Mouse (Mus musculus) megakaryocyte-erythroid progenitor cell, adult 5-6 weeks (primary cell): ENCODE data around the gene Efcab12. TPM values are rescaled to one million over a fixed set of nuclear protein-coding genes. Genes with fewer than 3 reads are reported as not detected.

Experiments used
- total RNA-seq, 2 experiments: library from RNA; stranded (forward) in 1 of 2; stranded (reverse) in 1 of 2; fragments of 200-1000, 215-1000 nt in 1 of 2; fragments of >200 nt in 1 of 2; fragmentation: Nextera tagmentation in 1 of 2; gene quantifications; 2 replicates each; pipeline ENCODE4 v1.2.3; 2014 to 2017

The Efcab12 gene
- total RNA-seq, 2 experiments from 2014 or later, result 0.05 TPM; not detected in 1

Other genes with a start within 250 kb of the Efcab12 start
- gene Mkrn2os, start 245.8 kb downstream of the Efcab12 start, total RNA-seq (2014; fragmentation: Nextera tagmentation), result not detected in 2 replicates
- gene Mkrn2os, start 245.8 kb downstream of the Efcab12 start, total RNA-seq (2017), result not detected in 2 replicates
- 5.5 and 17.0 TPM in 2 replicates for gene Mkrn2, start 236.5 kb downstream of the Efcab12 start, total RNA-seq (2014; fragmentation: Nextera tagmentation)
- 14.7 and 26.0 TPM in 2 replicates for gene Mkrn2, start 236.5 kb downstream of the Efcab12 start, total RNA-seq (2017)
- 112 and 136 TPM in 2 replicates for gene Raf1, start 161.8 kb downstream of the Efcab12 start, total RNA-seq (2014; fragmentation: Nextera tagmentation)
- gene Raf1, start 161.8 kb downstream of the Efcab12 start, total RNA-seq (2017), result 68.6 and 77.5 TPM in 2 replicates
- 27.1 and 36.9 TPM in 2 replicates for gene Tmem40, start 76.0 kb downstream of the Efcab12 start, total RNA-seq (2014; fragmentation: Nextera tagmentation)
- 24.0 and 36.5 TPM in 2 replicates for gene Tmem40, start 76.0 kb downstream of the Efcab12 start, total RNA-seq (2017)
- gene Cand2, start 63.9 kb downstream of the Efcab12 start, total RNA-seq (2014; fragmentation: Nextera tagmentation), result 0.54 and 2.1 TPM in 2 replicates
- gene Cand2, start 63.9 kb downstream of the Efcab12 start, total RNA-seq (2017), result 0.72 and 0.89 TPM in 2 replicates
- 5,043 and 6,230 TPM in 2 replicates for gene Rpl32, start 29.7 kb downstream of the Efcab12 start, total RNA-seq (2014; fragmentation: Nextera tagmentation)
- 5,746 and 6,785 TPM in 2 replicates for gene Rpl32, start 29.7 kb downstream of the Efcab12 start, total RNA-seq (2017)
- 12.6 and 25.6 TPM in 2 replicates for gene Mbd4, start 15.0 kb upstream of the Efcab12 start, total RNA-seq (2014; fragmentation: Nextera tagmentation)
- 18.9 and 19.9 TPM in 2 replicates for gene Mbd4, start 15.0 kb upstream of the Efcab12 start, total RNA-seq (2017)
- gene Ift122, start 15.1 kb upstream of the Efcab12 start, total RNA-seq (2014; fragmentation: Nextera tagmentation), result 0.49 and 1.8 TPM in 2 replicates
- gene Ift122, start 15.1 kb upstream of the Efcab12 start, total RNA-seq (2017), result 2.3 and 3.7 TPM in 2 replicates
- gene Rho, start 93.3 kb upstream of the Efcab12 start, total RNA-seq (2014; fragmentation: Nextera tagmentation), result not detected in 2 replicates
- not detected in 2 replicates for gene Rho, start 93.3 kb upstream of the Efcab12 start, total RNA-seq (2017)
- not detected in 2 replicates for gene H1foo, start 106.5 kb upstream of the Efcab12 start, total RNA-seq (2014; fragmentation: Nextera tagmentation)
- not detected in 2 replicates for gene H1foo, start 106.5 kb upstream of the Efcab12 start, total RNA-seq (2017)
- gene Plxnd1, start 156.6 kb upstream of the Efcab12 start, total RNA-seq (2014; fragmentation: Nextera tagmentation), result 0.72 and 1.6 TPM in 2 replicates
- 0.11 and 1.4 TPM in 2 replicates for gene Plxnd1, start 156.6 kb upstream of the Efcab12 start, total RNA-seq (2017)